Mouse (Mus musculus) layer of hippocampus, adult 9-11 months (tissue): ENCODE data around the gene Cabin1.

ENCODE experiments used
- DNase-seq: peaks from one replicate; pipeline ENCODE4 v3.0.0; 2022

Cabin1 gene

GRCm38 (mm10) chr10:75662575-75662974 is 101.6 kb downstream of the Cabin1 start:
- no peak for DNase-seq

GRCm38 (mm10) chr10:75661876-75662275 is 102.3 kb downstream of the Cabin1 start:
- no peak for DNase-seq

- no peak for DNase-seq
Measured at GRCm38 (mm10) chr10:75661381-75661780, 102.8 kb downstream of the Cabin1 start.

- no peak for DNase-seq
Measured at GRCm38 (mm10) chr10:75657772-75658171, 106.4 kb downstream of the Cabin1 start.

GRCm38 (mm10) chr10:75657165-75657564 is 107.0 kb downstream of the Cabin1 start:
- no peak for DNase-seq

- DNase-seq: no peak
Measured at GRCm38 (mm10) chr10:75654053-75654452, 110.1 kb downstream of the Cabin1 start.

- DNase-seq: no peak
Measured at GRCm38 (mm10) chr10:75651381-75652068, 112.6 kb downstream of the Cabin1 start.

- peak; percentile 45 for DNase-seq
Measured at GRCm38 (mm10) chr10:75650306-75650902, 113.7 kb downstream of the Cabin1 start.

GRCm38 (mm10) chr10:75649406-75649995 is 114.6 kb downstream of the Cabin1 start:
- no peak for DNase-seq

GRCm38 (mm10) chr10:75649001-75649400 is 115.1 kb downstream of the Cabin1 start:
- DNase-seq: no peak

GRCm38 (mm10) chr10:75648091-75648490 is 116.0 kb downstream of the Cabin1 start:
- no peak for DNase-seq

- DNase-seq: peak; percentile 45
Measured at GRCm38 (mm10) chr10:75647362-75647761, 116.8 kb downstream of the Cabin1 start.

GRCm38 (mm10) chr10:75646406-75646805 is 117.7 kb downstream of the Cabin1 start:
- DNase-seq: no peak

GRCm38 (mm10) chr10:75645616-75646015 is 118.5 kb downstream of the Cabin1 start:
- DNase-seq: no peak

- DNase-seq: no peak
Measured at GRCm38 (mm10) chr10:75643741-75644343, 120.3 kb downstream of the Cabin1 start, which contains the start of gene Susd2. TSS of gene Susd2 (minus strand) at chr10:75644008.

GRCm38 (mm10) chr10:75642891-75643290 is 121.2 kb downstream of the Cabin1 start:
- no peak for DNase-seq

- no peak for DNase-seq
Measured at GRCm38 (mm10) chr10:75642436-75642835, 121.7 kb downstream of the Cabin1 start.

GRCm38 (mm10) chr10:75641721-75642222 is 122.4 kb downstream of the Cabin1 start:
- no peak for DNase-seq

- DNase-seq: peak; percentile 1
Measured at GRCm38 (mm10) chr10:75637711-75638110, 126.4 kb downstream of the Cabin1 start.

- no peak for DNase-seq
Measured at GRCm38 (mm10) chr10:75636084-75636786, 127.9 kb downstream of the Cabin1 start.

GRCm38 (mm10) chr10:75635693-75636055 is 128.5 kb downstream of the Cabin1 start:
- peak; percentile 69 for DNase-seq

GRCm38 (mm10) chr10:75635019-75635692 is 129.0 kb downstream of the Cabin1 start:
- DNase-seq: no peak
